Mouse (Mus musculus): ENCODE data around the gene Tiparp. TPM values are rescaled to one million over a fixed set of nuclear protein-coding genes. Genes with fewer than 3 reads are reported as not detected.
A peak's percentile ranks its signal among the peaks of the same experiment; 100 is the strongest.

Tiparp gene
- total and polyA plus RNA-seq, 3 experiments = 2.9 to 12.9 (median 11.1) TPM

DNA sequence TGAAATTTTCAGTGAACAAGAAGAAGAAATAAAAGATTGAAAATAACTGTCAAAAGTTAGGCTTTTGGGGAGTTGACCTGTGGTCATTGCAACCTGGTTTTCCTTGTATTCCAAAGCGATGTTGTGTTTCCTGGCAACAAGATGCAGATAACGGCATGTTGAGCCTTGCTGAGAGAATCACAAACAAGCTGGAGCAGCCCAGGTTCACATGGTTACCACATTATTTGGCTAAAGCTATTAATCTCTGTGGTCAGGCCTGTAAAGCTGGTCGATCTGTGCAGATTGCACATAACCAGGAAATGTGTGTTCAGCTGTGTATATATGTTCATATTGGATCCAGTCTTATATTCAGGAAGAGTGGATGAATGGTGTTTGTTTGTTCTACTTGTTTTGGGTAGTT is 5.4 kb downstream of the Tiparp start:
- peak in 1 of 2 experiments; percentile 14 for DNase-seq
- TF ChIP-seq POLR2A (IDR thresholded peaks at IDR 0.05; ENCODE audit: insufficient read depth, low read depth, low read length) = no peak
- no peak for TF ChIP-seq EP300 (IDR thresholded peaks at IDR 0.05; ENCODE audit: insufficient read depth, low read depth, low read length)
- TF ChIP-seq CTCF (IDR thresholded peaks at IDR 0.05) = no peak
- WGBS = 22% methylated on average over 3 of the region's 3 CpGs
- Histone ChIP-seq H3K4me3 (no peak overlapping the region), H3K4me1 (ENCODE audit: control insufficient read depth, insufficient read depth, low read length) (peaks cover 2% of the 10 kb centered on the region), H3K9ac (ENCODE audit: low read depth, low read length) (no peak overlapping the region), H3K79me2 (replicated peaks; ENCODE audit: control insufficient read depth, insufficient read depth, low read length) (no peaks in the 10 kb centered on the region; the same call in none of the 2 replicates), H3K27ac (no peak overlapping the region), H3K27me3 (ENCODE audit: control insufficient read depth, insufficient read depth, low read length) (no peaks in the 10 kb centered on the region), H3K36me3 (ENCODE audit: control insufficient read depth, insufficient read depth, low read length) (peaks cover 26% of the 10 kb centered on the region)
- intact Hi-C loops (cut with DNase I) = no loop called here

DNA sequence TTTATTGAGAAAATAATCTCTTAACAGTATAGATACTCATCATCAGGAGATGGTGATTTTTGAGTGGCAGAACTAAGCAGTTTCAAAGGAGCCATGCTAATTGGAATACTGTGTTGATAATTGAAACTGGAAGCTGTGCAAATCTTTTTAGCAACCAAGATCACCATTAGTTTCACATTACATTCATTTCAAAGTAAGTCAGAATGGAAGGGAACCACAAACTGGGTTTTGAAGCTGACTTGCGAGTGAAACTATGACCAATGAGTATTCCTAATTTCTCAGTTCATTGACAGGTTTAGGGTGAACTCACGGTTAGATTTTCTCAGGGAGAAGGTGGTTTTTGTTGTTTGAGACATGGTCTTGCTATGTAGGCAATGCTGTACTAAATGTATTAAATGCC is 6.3 kb downstream of the Tiparp start:
- intact Hi-C loops (cut with DNase I) = no loop called here
- Histone ChIP-seq H3K27me3 (ENCODE audit: control insufficient read depth, insufficient read depth, low read length) (no peaks in the 10 kb centered on the region), H3K9ac (ENCODE audit: low read depth, low read length) (no peak overlapping the region), H3K27ac (no peak overlapping the region), H3K4me3 (no peak overlapping the region), H3K79me2 (replicated peaks; ENCODE audit: control insufficient read depth, insufficient read depth, low read length) (no peaks in the 10 kb centered on the region; the same call in none of the 2 replicates), H3K36me3 (ENCODE audit: control insufficient read depth, insufficient read depth, low read length) (peaks cover 26% of the 10 kb centered on the region), H3K4me1 (ENCODE audit: control insufficient read depth, insufficient read depth, low read length) (peaks cover 2% of the 10 kb centered on the region)
- DNase-seq = no peak
- WGBS = 81% methylated on average over 2 of the region's 2 CpGs
- TF ChIP-seq EP300 (IDR thresholded peaks at IDR 0.05; ENCODE audit: insufficient read depth, low read depth, low read length) (no peak), CTCF (IDR thresholded peaks at IDR 0.05) (no peak), POLR2A (IDR thresholded peaks at IDR 0.05; ENCODE audit: insufficient read depth, low read depth, low read length) (no peak)

DNA sequence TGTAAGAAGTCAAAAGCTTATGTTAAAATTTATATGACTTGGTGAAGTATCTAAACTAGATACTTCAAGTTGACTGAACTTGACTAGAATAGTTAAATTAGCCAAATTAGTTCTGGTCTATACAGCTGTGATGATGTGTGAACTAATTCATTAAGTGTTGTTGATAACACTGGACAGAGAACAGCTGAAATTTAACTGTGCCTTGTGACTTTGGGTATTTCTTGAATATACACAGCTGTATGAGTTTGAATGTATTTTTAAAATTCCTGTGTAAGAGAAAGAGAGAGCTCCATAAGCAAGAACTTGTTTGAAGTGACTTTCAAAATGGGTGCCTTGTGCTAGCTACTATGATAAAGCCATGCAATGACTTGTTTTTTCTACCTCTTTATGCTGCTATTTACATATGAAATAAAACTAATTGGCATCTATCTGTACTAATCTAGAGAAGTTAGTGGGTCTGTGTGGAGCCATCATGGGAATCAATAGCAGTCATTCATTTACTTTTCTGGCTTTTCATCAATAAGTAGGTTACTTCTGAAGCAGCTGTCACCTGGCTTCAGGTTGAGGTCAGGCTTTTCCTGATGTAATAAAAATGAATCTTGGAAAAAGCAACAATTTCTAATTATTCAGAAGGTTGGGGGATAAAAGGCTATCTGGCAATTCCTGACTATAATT is 7.0 kb downstream of the Tiparp start:
- H3K4me3 ChIP-seq = no peak overlapping the region
- intact Hi-C loops (cut with DNase I) = no loop called here
- H3K4me1 ChIP-seq (ENCODE audit: control insufficient read depth, insufficient read depth, low read length) = peaks cover 2% of the 10 kb centered on the region
- no peak for TF ChIP-seq POLR2A (IDR thresholded peaks at IDR 0.05; ENCODE audit: insufficient read depth, low read depth, low read length)
- TF ChIP-seq CTCF (IDR thresholded peaks at IDR 0.05) = no peak
- TF ChIP-seq EP300 (IDR thresholded peaks at IDR 0.05; ENCODE audit: insufficient read depth, low read depth, low read length) = no peak
- H3K27ac ChIP-seq = no peak overlapping the region
- H3K27me3 ChIP-seq (ENCODE audit: control insufficient read depth, insufficient read depth, low read length) = no peaks in the 10 kb centered on the region
- H3K79me2 ChIP-seq (replicated peaks; ENCODE audit: control insufficient read depth, insufficient read depth, low read length) = no peaks in the 10 kb centered on the region; the same call in none of the 2 replicates
- no peak overlapping the region for H3K9ac ChIP-seq (ENCODE audit: low read depth, low read length)
- no peak for DNase-seq
- H3K36me3 ChIP-seq (ENCODE audit: control insufficient read depth, insufficient read depth, low read length) = peaks cover 23% of the 10 kb centered on the region

DNA sequence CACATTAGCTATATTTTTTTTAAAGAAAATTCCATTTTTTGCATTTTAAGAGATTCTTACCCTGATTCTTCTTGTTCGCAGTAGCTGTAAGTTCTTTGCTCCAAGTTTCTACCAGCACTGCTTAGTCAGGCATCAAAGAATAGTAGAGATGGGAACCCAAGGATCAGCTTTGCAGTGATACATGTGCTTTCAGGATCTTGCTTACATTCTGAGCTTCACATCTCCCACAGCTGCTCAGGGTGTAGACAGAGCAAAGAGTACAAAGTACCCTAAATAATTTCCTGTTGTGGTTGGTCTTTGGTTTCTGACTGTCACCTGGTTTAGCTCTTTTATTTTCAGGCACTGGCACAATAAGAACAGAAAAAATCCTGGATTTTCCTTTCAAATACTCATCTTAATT is 9.1 kb downstream of the Tiparp start:
- H3K9ac ChIP-seq (ENCODE audit: low read depth, low read length) = no peak overlapping the region
- no peak overlapping the region for H3K4me3 ChIP-seq
- no peak overlapping the region for H3K27ac ChIP-seq
- H3K27me3 ChIP-seq (ENCODE audit: control insufficient read depth, insufficient read depth, low read length) = no peaks in the 10 kb centered on the region
- no peaks in the 10 kb centered on the region; the same call in none of the 2 replicates for H3K79me2 ChIP-seq (replicated peaks; ENCODE audit: control insufficient read depth, insufficient read depth, low read length)
- intact Hi-C loops (cut with DNase I) = no loop called here
- peaks cover 4% of the 10 kb centered on the region for H3K4me1 ChIP-seq (ENCODE audit: control insufficient read depth, insufficient read depth, low read length)
- DNase-seq = no peak
- WGBS = 89% methylated on average over 1 of the region's 1 CpGs
- TF ChIP-seq CTCF (IDR thresholded peaks at IDR 0.05) = no peak
- H3K36me3 ChIP-seq (ENCODE audit: control insufficient read depth, insufficient read depth, low read length) = peaks cover 22% of the 10 kb centered on the region

DNA sequence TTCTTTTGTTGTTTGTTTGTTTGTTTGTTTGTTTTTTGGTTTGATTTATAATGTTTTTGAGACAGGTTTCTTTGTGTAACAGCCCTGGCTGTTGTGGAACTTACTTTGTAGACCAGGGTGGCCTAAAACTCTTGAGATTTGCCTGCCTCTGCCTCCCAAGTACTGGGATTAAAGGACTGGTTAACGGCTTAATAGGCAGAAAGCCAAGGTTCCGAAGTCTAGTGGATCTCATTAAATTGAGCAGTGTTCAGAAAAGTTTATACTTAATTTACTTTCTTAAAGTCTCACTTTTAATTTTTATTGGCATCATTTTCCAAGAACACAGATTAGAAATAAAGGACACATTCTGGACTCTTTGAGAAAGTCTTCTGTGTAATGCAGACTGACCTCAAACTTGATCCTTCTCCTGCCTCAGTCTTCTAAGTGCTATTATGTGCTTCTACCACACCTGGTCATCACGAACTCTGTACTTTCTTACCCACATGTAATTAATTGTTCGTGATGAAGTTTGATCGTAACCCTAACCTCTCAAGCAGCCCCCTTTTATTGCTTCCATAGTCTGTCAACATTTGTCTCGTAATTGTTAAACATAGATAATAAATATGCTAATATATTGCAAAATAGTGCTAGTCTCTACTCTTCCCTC is 12.8 kb downstream of the Tiparp start:
- intact Hi-C loops (cut with DNase I) = no loop called here
- Histone ChIP-seq H3K9ac (ENCODE audit: low read depth, low read length) (no peak overlapping the region), H3K4me1 (ENCODE audit: control insufficient read depth, insufficient read depth, low read length) (peaks cover 4% of the 10 kb centered on the region), H3K79me2 (replicated peaks; ENCODE audit: control insufficient read depth, insufficient read depth, low read length) (no peaks in the 10 kb centered on the region), H3K27ac (no peak overlapping the region), H3K36me3 (ENCODE audit: control insufficient read depth, insufficient read depth, low read length) (peaks cover 6% of the 10 kb centered on the region), H3K4me3 (no peak overlapping the region), H3K27me3 (ENCODE audit: control insufficient read depth, insufficient read depth, low read length) (no peaks in the 10 kb centered on the region)
- TF ChIP-seq CTCF (IDR thresholded peaks at IDR 0.05) = no peak
- TF ChIP-seq EP300 (IDR thresholded peaks at IDR 0.05; ENCODE audit: insufficient read depth, low read depth, low read length) = no peak
- TF ChIP-seq POLR2A (IDR thresholded peaks at IDR 0.05; ENCODE audit: insufficient read depth, low read depth, low read length) = no peak
- DNase-seq = no peak
- 90% methylated on average over 6 of the region's 6 CpGs for WGBS

DNA sequence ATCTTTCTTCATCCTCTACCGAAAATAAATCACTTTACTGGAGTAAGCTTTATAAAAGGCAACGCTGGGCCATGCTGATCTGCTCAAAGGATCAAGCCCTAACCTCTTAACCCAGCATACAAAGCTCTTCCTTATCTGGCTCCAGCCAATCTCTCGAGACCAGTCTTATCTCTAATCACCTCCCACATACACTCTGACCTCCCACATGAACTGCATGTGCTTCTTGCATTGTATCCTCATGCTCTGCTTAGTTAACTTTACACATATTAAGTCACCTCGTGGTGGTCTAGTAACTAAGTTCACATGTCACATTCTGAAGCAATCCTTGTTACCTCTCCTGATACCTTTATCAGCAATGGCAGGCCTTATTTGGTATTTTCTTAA is 13.3 kb downstream of the Tiparp start:
- Histone ChIP-seq H3K27ac (no peak overlapping the region), H3K79me2 (replicated peaks; ENCODE audit: control insufficient read depth, insufficient read depth, low read length) (no peaks in the 10 kb centered on the region), H3K4me3 (no peak overlapping the region), H3K4me1 (ENCODE audit: control insufficient read depth, insufficient read depth, low read length) (peaks cover 4% of the 10 kb centered on the region), H3K27me3 (ENCODE audit: control insufficient read depth, insufficient read depth, low read length) (no peaks in the 10 kb centered on the region), H3K36me3 (ENCODE audit: control insufficient read depth, insufficient read depth, low read length) (peaks cover 7% of the 10 kb centered on the region), H3K9ac (ENCODE audit: low read depth, low read length) (no peak overlapping the region)
- no peak for DNase-seq
- TF ChIP-seq EP300 (IDR thresholded peaks at IDR 0.05; ENCODE audit: insufficient read depth, low read depth, low read length) (no peak), CTCF (IDR thresholded peaks at IDR 0.05) (no peak), POLR2A (IDR thresholded peaks at IDR 0.05; ENCODE audit: insufficient read depth, low read depth, low read length) (no peak)
- 26% methylated on average over 4 of the region's 4 CpGs for WGBS
- intact Hi-C loops (cut with DNase I) = no loop called here

Data from heart, adult 2 months (tissue).